Mouse (Mus musculus) liver, embryonic 14.5 days (tissue): ENCODE data around the gene Slc7a5. TPM values are rescaled to one million over a fixed set of nuclear protein-coding genes. Genes with fewer than 3 reads are reported as not detected.
A peak's percentile ranks its signal among the peaks of the same experiment; 100 is the strongest.

Source experiments
- ATAC-seq: fragments of 200-750 bp; cut with Nextera tagmentation; 2 replicates; pipeline ENCODE4 v1.8.0; 2017; ENCODE audit warnings: moderate number of reproducible peaks, mild to moderate bottlenecking, moderate library complexity; ENCODE audit not compliant: insufficient read depth
- DNase-seq, 3 experiments: peaks; one replicate each; pipeline ENCODE4 v3.0.0-alpha.2; 2012 to 2013; ENCODE audit warnings: low read depth in 3 of 3, low spot score in 3 of 3
- H3K27ac ChIP-seq: fragments of 300-500 bp; sonication (generic); 2 replicates; pipeline ENCODE4 v1.5.1; 2014; ENCODE audit warnings: moderate library complexity, mild to moderate bottlenecking, control low read depth, inconsistent platforms
- H3K27me3 ChIP-seq: fragments of 300-500 bp; sonication (generic); 2 replicates; pipeline ENCODE4 v1.6.1; 2014; ENCODE audit warnings: mild to moderate bottlenecking, low read length, moderate library complexity; ENCODE audit not compliant: control insufficient read depth, insufficient read depth
- H3K36me3 ChIP-seq: fragments of 300-500 bp; sonication (generic); replicated peaks from 2 replicates; pipeline ENCODE4 v1.6.1; 2014; ENCODE audit warnings: low read depth; ENCODE audit not compliant: control insufficient read depth, insufficient read depth
- H3K4me1 ChIP-seq, 2 experiments: fragments of 200-500 bp in 1 of 2; fragments of 300-500 bp in 1 of 2; sonication (generic) in 1 of 2; replicated peaks; 2 replicates each; pipeline ENCODE4 v1.6.1; 2012 to 2014; ENCODE audit warnings: antibody characterized with exemption in 1 of 2, inconsistent platforms in 1 of 2, low read length in 1 of 2; ENCODE audit not compliant: control insufficient read depth in 2 of 2, insufficient read depth in 2 of 2
- H3K4me2 ChIP-seq: fragments of 300-500 bp; sonication (generic); 2 replicates; pipeline ENCODE4 v1.6.1; 2014; ENCODE audit warnings: low read depth, mild to moderate bottlenecking, control low read depth, moderate library complexity
- H3K4me3 ChIP-seq, 2 experiments: fragments of 200-500 bp in 1 of 2; fragments of 300-500 bp in 1 of 2; sonication (generic) in 1 of 2; 2 replicates each; pipeline ENCODE4 v1.5.1; 2012 to 2014; ENCODE audit warnings: low read depth in 2 of 2, low read length in 2 of 2, mild to moderate bottlenecking in 2 of 2, control low read depth in 1 of 2, inconsistent platforms in 1 of 2, moderate library complexity in 1 of 2; ENCODE audit not compliant: insufficient read depth in 1 of 2
- H3K9ac ChIP-seq: fragments of 300-500 bp; sonication (generic); replicated peaks from 2 replicates; pipeline ENCODE4 v1.6.1; 2014; ENCODE audit warnings: mild to moderate bottlenecking, control low read depth, moderate library complexity
- H3K9me3 ChIP-seq: fragments of 300-500 bp; sonication (generic); 2 replicates; pipeline ENCODE4 v1.6.1; 2016; ENCODE audit warnings: low read length, mixed read lengths; ENCODE audit not compliant: control insufficient read depth
- CTCF ChIP-seq: IDR thresholded peaks from 2 replicates; pipeline ENCODE4 v1.5.1; 2016; ENCODE audit warnings: antibody characterized with exemption, low read depth, control low read depth
- EP300 ChIP-seq: IDR thresholded peaks from 2 replicates; pipeline ENCODE4 v1.6.1; 2016; ENCODE audit warnings: antibody characterized with exemption, low read depth
- WGBS: fragments of 180-500 bp; shearing (Covaris S2); extraction: QIAGEN DNeasy Blood & Tissue Kit; methylation state at CpG from one replicate; pipeline ENCODE4 v1.1.7; 2014; ENCODE audit not compliant: insufficient replicate concordance; 5-methylcytosine and 5-hydroxymethylcytosine counted together
- polyA plus RNA-seq, 2 experiments: library from polyadenylated mRNA; depleted of rRNA in 1 of 2; stranded (reverse) in 1 of 2; unstranded in 1 of 2; fragments of >200 nt; fragmentation: Nextera tagmentation in 1 of 2; extraction: Ambion mirVana in 1 of 2; gene quantifications; 2 replicates each; pipeline versions ENCODE4 v1.2.1 to v1.2.3; 2012 to 2014

Gene Slc7a5
- polyA plus RNA-seq, 2 experiments = 36.7 to 40.0 TPM

GRCm38 (mm10) chr8:121906542-121907512 is 667 bp downstream of the Slc7a5 start:
- under 1% methylated on average over 72 of the region's 72 CpGs for WGBS
- peak overlapping the region; percentile 63 for H3K27ac ChIP-seq
- no peaks in the 10 kb centered on the region for H3K9me3 ChIP-seq
- H3K4me3 ChIP-seq = peak overlapping the region; percentile 72 to 77
- H3K4me2 ChIP-seq = peak overlapping the region; percentile 70
- peaks cover 32 to 39% of the 10 kb centered on the region in 2 experiments for H3K4me1 ChIP-seq
- H3K36me3 ChIP-seq = peaks cover 16% of the 10 kb centered on the region
- no peak for TF ChIP-seq EP300
- no peak for TF ChIP-seq CTCF
- ATAC-seq = peak; percentile 46
- peak overlapping the region; percentile 84 for H3K9ac ChIP-seq
- no peaks in the 10 kb centered on the region for H3K27me3 ChIP-seq
- DNase-seq = peak in 1 of 3 experiments; percentile 51

- 12% methylated on average over 5 of the region's 5 CpGs for WGBS
- peaks cover 16% of the 10 kb centered on the region for H3K36me3 ChIP-seq
- no peaks in the 10 kb centered on the region for H3K27me3 ChIP-seq
- peak overlapping the region; percentile 72 to 77 for H3K4me3 ChIP-seq
- H3K4me2 ChIP-seq = peak overlapping the region; percentile 70
- H3K9ac ChIP-seq = peak overlapping the region; percentile 84
- peaks cover 41 to 49% of the 10 kb centered on the region in 2 experiments for H3K4me1 ChIP-seq
- peak overlapping the region; percentile 63 for H3K27ac ChIP-seq
- H3K9me3 ChIP-seq = no peaks in the 10 kb centered on the region
- TF ChIP-seq CTCF (no peak), EP300 (no peak)
- ATAC-seq (no peak), DNase-seq (no peak)
These were observed 1.6 kb downstream of the Slc7a5 start for GRCm38 (mm10) chr8:121905864-121906263.

- Histone ChIP-seq H3K4me2 (peak overlapping the region; percentile 70), H3K4me3 (peak overlapping the region; percentile 72 to 77), H3K9me3 (no peaks in the 10 kb centered on the region), H3K27me3 (no peaks in the 10 kb centered on the region), H3K4me1 (peaks cover 45 to 53% of the 10 kb centered on the region in 2 experiments), H3K9ac (peak overlapping the region; percentile 84), H3K36me3 (peaks cover 16% of the 10 kb centered on the region), H3K27ac (peak overlapping the region; percentile 63)
- no peak for DNase-seq
- TF ChIP-seq CTCF = no peak
- no peak for TF ChIP-seq EP300
- WGBS = 47% methylated on average over 1 of the region's 1 CpGs
- ATAC-seq = no peak
These were observed 2.1 kb downstream of the Slc7a5 start for GRCm38 (mm10) chr8:121905420-121905819.

- peak overlapping the region; percentile 84 for H3K9ac ChIP-seq
These were observed 2.5 kb downstream of the Slc7a5 start for GRCm38 (mm10) chr8:121904999-121905398.

GRCm38 (mm10) chr8:121903977-121904376 is 3.5 kb downstream of the Slc7a5 start:
- WGBS = 45% methylated on average over 6 of the region's 6 CpGs
- H3K9ac ChIP-seq = no peak overlapping the region
- no peak overlapping the region for H3K27ac ChIP-seq
- peak overlapping the region; percentile 70 for H3K4me2 ChIP-seq
- ATAC-seq (no peak), DNase-seq (no peak)
- TF ChIP-seq CTCF = peak; percentile 59
- TF ChIP-seq EP300 = no peak
- no peaks in the 10 kb centered on the region for H3K27me3 ChIP-seq
- peak overlapping the region; percentile 72 to 77; a peak in 3 of 4 replicates for H3K4me3 ChIP-seq
- no peaks in the 10 kb centered on the region for H3K9me3 ChIP-seq
- H3K36me3 ChIP-seq = peaks cover 16% of the 10 kb centered on the region
- peaks cover 49 to 61% of the 10 kb centered on the region in 2 experiments for H3K4me1 ChIP-seq

More at GRCm38 (mm10) chr8:121904999-121905398, 2.5 kb downstream of the Slc7a5 start:
- ATAC-seq (no peak), DNase-seq (no peak)
- peak overlapping the region; percentile 11 for H3K27ac ChIP-seq
- H3K27me3 ChIP-seq = no peaks in the 10 kb centered on the region
- H3K36me3 ChIP-seq = peaks cover 16% of the 10 kb centered on the region
- peak overlapping the region; percentile 72 to 77 for H3K4me3 ChIP-seq
- WGBS = 76% methylated on average over 9 of the region's 9 CpGs
- peak overlapping the region; percentile 70 for H3K4me2 ChIP-seq
- TF ChIP-seq CTCF (no peak), EP300 (no peak)
- no peaks in the 10 kb centered on the region for H3K9me3 ChIP-seq
- peaks cover 49 to 57% of the 10 kb centered on the region in 2 experiments for H3K4me1 ChIP-seq
